Mouse (Mus musculus) E14TG2a.4 (cell line): Measurements from ENCODE around the gene Gorasp2.
A peak's percentile ranks its signal among the peaks of the same experiment; 100 is the strongest.

Experiments
- H3K27me3 ChIP-seq: 2 replicates; pipeline ENCODE4 v1.6.1; 2014; ENCODE audit warnings: low read length, control low read depth; ENCODE audit not compliant: insufficient read depth
- H3K36me3 ChIP-seq: 2 replicates; pipeline ENCODE4 v1.6.1; 2014; ENCODE audit warnings: low read length, control low read depth; ENCODE audit not compliant: insufficient read depth
- H3K4me1 ChIP-seq: replicated peaks from 2 replicates; pipeline ENCODE4 v1.6.1; 2014; ENCODE audit warnings: low read depth, low read length, control low read depth
- H3K4me3 ChIP-seq: replicated peaks from 2 replicates; pipeline ENCODE4 v1.5.1; 2014; ENCODE audit warnings: mild to moderate bottlenecking, low read length
- H3K9me3 ChIP-seq: 2 replicates; pipeline ENCODE4 v1.6.1; 2014; ENCODE audit warnings: low read length, control low read depth
- CTCF ChIP-seq: conservative IDR thresholded peaks from 2 replicates; pipeline ENCODE4 v1.5.1; 2014; ENCODE audit warnings: low read length
- NANOG ChIP-seq: IDR thresholded peaks from 2 replicates; pipeline ENCODE4 v1.6.1; 2014; ENCODE audit warnings: borderline replicate concordance, low read length, mixed read lengths
- POU5F1 ChIP-seq: IDR thresholded peaks from 2 replicates; pipeline ENCODE4 v1.6.1; 2014; ENCODE audit warnings: low read length, borderline replicate concordance

Gorasp2 gene

GRCm38 (mm10) chr2:70628397-70628796, 33.0 kb upstream of the Gorasp2 start:
- H3K9me3 ChIP-seq, result peaks cover 6% of the 10 kb centered on the region
- TF ChIP-seq POU5F1 (no peak), CTCF (no peak), NANOG (no peak)
- H3K27me3 ChIP-seq, result peaks cover 6% of the 10 kb centered on the region; the same call in 1 of the 2 replicates
- peaks cover 37% of the 10 kb centered on the region for H3K4me1 ChIP-seq
- no peak overlapping the region for H3K4me3 ChIP-seq
- no peaks in the 10 kb centered on the region for H3K36me3 ChIP-seq

- Histone ChIP-seq H3K36me3 (no peaks in the 10 kb centered on the region), H3K4me1 (peaks cover 37% of the 10 kb centered on the region), H3K9me3 (peaks cover 6% of the 10 kb centered on the region), H3K4me3 (peak overlapping the region; percentile 50), H3K27me3 (peaks cover 9% of the 10 kb centered on the region; the same call in 1 of the 2 replicates)
- no peak for TF ChIP-seq NANOG
- TF ChIP-seq CTCF, result no peak
- no peak for TF ChIP-seq POU5F1
Observed at GRCm38 (mm10) chr2:70629339-70629761, 32.0 kb upstream of the Gorasp2 start.

- Histone ChIP-seq H3K9me3 (peaks cover 6% of the 10 kb centered on the region), H3K4me1 (peaks cover 37% of the 10 kb centered on the region), H3K36me3 (no peaks in the 10 kb centered on the region), H3K4me3 (peak overlapping the region; percentile 50; the same call in 1 of the 2 replicates), H3K27me3 (0 out of 2 replicates have a peak, but pooled peaks cover 10% of the 10 kb centered on the region)
- no peak for TF ChIP-seq CTCF
- no peak for TF ChIP-seq NANOG
- TF ChIP-seq POU5F1, result no peak
Observed at GRCm38 (mm10) chr2:70629921-70630320, 31.5 kb upstream of the Gorasp2 start.

- Histone ChIP-seq H3K4me3 (peak overlapping the region; percentile 21; the same call in 1 of the 2 replicates), H3K27me3 (0 out of 2 replicates have a peak, but pooled peaks cover 3% of the 10 kb centered on the region), H3K9me3 (peaks cover 6% of the 10 kb centered on the region), H3K4me1 (peaks cover 37% of the 10 kb centered on the region), H3K36me3 (no peaks in the 10 kb centered on the region)
- TF ChIP-seq NANOG, result no peak
- no peak for TF ChIP-seq CTCF
- TF ChIP-seq POU5F1, result no peak
Observed at GRCm38 (mm10) chr2:70631321-70631720, 30.1 kb upstream of the Gorasp2 start.

- H3K36me3 ChIP-seq, result no peaks in the 10 kb centered on the region
- 0 out of 2 replicates have a peak, but pooled peaks cover 3% of the 10 kb centered on the region for H3K27me3 ChIP-seq
- H3K4me1 ChIP-seq, result peaks cover 37% of the 10 kb centered on the region
- H3K4me3 ChIP-seq, result no peak overlapping the region
- TF ChIP-seq POU5F1, result no peak
- no peak for TF ChIP-seq CTCF
- TF ChIP-seq NANOG, result no peak
- peaks cover 7% of the 10 kb centered on the region for H3K9me3 ChIP-seq
Observed at GRCm38 (mm10) chr2:70632412-70632811, 29.0 kb upstream of the Gorasp2 start.

GRCm38 (mm10) chr2:70634028-70634690, 27.2 kb upstream of the Gorasp2 start:
- no peak overlapping the region for H3K4me3 ChIP-seq
- H3K4me1 ChIP-seq, result peaks cover 26% of the 10 kb centered on the region
- H3K36me3 ChIP-seq, result no peaks in the 10 kb centered on the region
- peaks cover 3% of the 10 kb centered on the region; the same call in 1 of the 2 replicates for H3K27me3 ChIP-seq
- no peak for TF ChIP-seq NANOG
- TF ChIP-seq CTCF, result no peak
- no peak for TF ChIP-seq POU5F1
- H3K9me3 ChIP-seq, result peaks cover 14% of the 10 kb centered on the region

- Histone ChIP-seq H3K36me3 (no peaks in the 10 kb centered on the region), H3K9me3 (peaks cover 14% of the 10 kb centered on the region), H3K27me3 (peaks cover 6% of the 10 kb centered on the region; the same call in 1 of the 2 replicates), H3K4me1 (no peaks in the 10 kb centered on the region; the same call in 1 of the 2 replicates), H3K4me3 (no peak overlapping the region)
- peak; percentile 38 for TF ChIP-seq CTCF
- TF ChIP-seq NANOG, result no peak
- TF ChIP-seq POU5F1, result no peak
Observed at GRCm38 (mm10) chr2:70640968-70641367, 20.4 kb upstream of the Gorasp2 start.

GRCm38 (mm10) chr2:70642971-70643565, 18.3 kb upstream of the Gorasp2 start:
- no peaks in the 10 kb centered on the region for H3K36me3 ChIP-seq
- 0 out of 2 replicates have a peak, but pooled peaks cover 6% of the 10 kb centered on the region for H3K27me3 ChIP-seq
- TF ChIP-seq CTCF (no peak), POU5F1 (no peak), NANOG (no peak)
- H3K9me3 ChIP-seq, result peaks cover under 1% of the 10 kb centered on the region
- no peaks in the 10 kb centered on the region; the same call in 1 of the 2 replicates for H3K4me1 ChIP-seq
- no peak overlapping the region for H3K4me3 ChIP-seq
